25 mouse cellular contexts compared by ENCODE assay signal in the genomic region with DNA sequence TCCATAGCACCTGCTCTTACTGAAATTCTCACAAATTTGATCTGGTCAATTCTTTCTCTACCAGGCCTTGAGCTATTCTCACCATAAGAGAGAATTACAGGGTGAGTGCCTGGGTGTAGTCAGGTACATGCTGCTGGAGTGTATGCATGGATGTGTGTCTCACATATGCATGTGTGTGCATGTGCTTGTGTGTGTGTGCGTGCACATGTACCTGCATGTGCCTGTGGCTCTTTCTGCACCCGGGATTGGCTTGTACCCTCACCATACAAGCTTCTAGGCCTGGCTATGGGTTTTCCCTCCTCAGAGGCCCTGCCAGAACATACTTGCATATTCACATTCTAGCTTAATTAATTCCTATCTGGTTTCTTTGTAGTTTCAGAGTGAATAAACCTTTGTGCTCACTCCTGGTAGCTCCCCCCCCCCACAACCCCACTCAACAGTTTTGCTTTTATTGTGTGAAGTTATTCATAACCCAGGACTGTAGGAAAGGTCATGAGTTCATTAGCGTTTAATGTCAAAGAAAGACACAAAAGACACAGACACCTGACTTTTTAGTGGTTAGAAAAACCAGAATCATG. TPM values are rescaled to one million over a fixed set of nuclear protein-coding genes. Genes with fewer than 3 reads are reported as not detected.
A peak's percentile ranks its signal among the peaks of the same experiment; 100 is the strongest.
DNase-seq lines count a peak whose midpoint lies in the region; ATAC-seq and TF ChIP-seq lines count a peak whose summit lies in the region.
"Had no signal": no experiment of that assay in that cellular context is flagged by ENCODE, and none has a peak within 500 bp of the region (broad histone marks: within the 10 kb centered on the region; RNA-seq: fewer than 3 reads in every experiment).

No protein-coding gene starts in this region.

- no peak for DNase-seq in forebrain, postnatal 0 days
- DNase-seq in liver, postnatal 0 days: no peak
- DNase-seq in liver (no peak), MEL (ENCODE audit: low read depth, low spot score) (no peak)
- DNase-seq in gastrocnemius, postnatal 36 days: no peak
- DNase-seq: adrenal gland, adult 2 months; adrenal gland, postnatal 14 days; cerebellum, adult 18-20 months; cerebellum, adult 9-10 months; cerebellum, postnatal 14 days; gastrocnemius, postnatal 10 days; heart, adult 11 months; heart, postnatal 14 days; heart, postnatal 4 days had no signal

- H3K4me1 ChIP-seq in forebrain, postnatal 0 days (ENCODE audit: insufficient read depth): no peaks in the 10 kb centered on the region
- H3K4me1 ChIP-seq in forebrain, embryonic 16.5 days (replicated peaks; ENCODE audit: control insufficient read depth, insufficient read depth, low read length): no peaks in the 10 kb centered on the region
- H3K4me1 ChIP-seq in liver, postnatal 0 days (ENCODE audit: insufficient read depth): peaks cover 10% of the 10 kb centered on the region; the same call in 1 of the 2 replicates
- peaks cover 2 to 26% of the 10 kb centered on the region in 2 experiments for H3K4me1 ChIP-seq in MEL (ENCODE audit: control insufficient read depth in 1 of 2, insufficient read depth in 2 of 2, low read length in 2 of 2)
- peaks cover 6% of the 10 kb centered on the region for H3K4me1 ChIP-seq in brown adipose tissue, adult 24 weeks (ENCODE audit: control insufficient read depth, insufficient read depth, insufficient read length, low read length)
- H3K4me1 ChIP-seq: heart, embryonic 13.5 days had no signal

- H3K4me2 ChIP-seq in forebrain, postnatal 0 days (ENCODE audit: low read depth): no peak overlapping the region
- H3K4me2 ChIP-seq in forebrain, embryonic 16.5 days (ENCODE audit: low read length): no peak overlapping the region
- H3K4me2 ChIP-seq in liver, postnatal 0 days (ENCODE audit: low read depth, low read length): peak overlapping the region; percentile 56
- H3K4me2 ChIP-seq: forebrain, embryonic 13.5 days; heart, embryonic 13.5 days; hindbrain, embryonic 14.5 days had no signal

- no peak for TF ChIP-seq POLR2A in MEL (IDR thresholded peaks at IDR 0.05; ENCODE audit: control insufficient read depth in 1 of 2, insufficient read depth in 1 of 2, low read depth in 1 of 2, low read length in 2 of 2, poor library complexity in 1 of 2)

- H3K27ac ChIP-seq in forebrain, postnatal 0 days (ENCODE audit: low read depth, low read length): no peak overlapping the region
- no peak overlapping the region for H3K27ac ChIP-seq in forebrain, embryonic 16.5 days (ENCODE audit: low read length)
- no peak overlapping the region for H3K27ac ChIP-seq in liver, postnatal 0 days (ENCODE audit: low read depth)
- H3K27ac ChIP-seq in MEL (ENCODE audit: control insufficient read depth, low read depth, low read length): 0 out of 2 replicates have a peak overlapping the region, but pooled peaks have one; percentile 1
- 0 out of 2 replicates have a peak overlapping the region, but pooled peaks have one; percentile 53 for H3K27ac ChIP-seq in brown adipose tissue, adult 24 weeks (replicated peaks; ENCODE audit: low read depth, low read length)
- H3K27ac ChIP-seq: forebrain, embryonic 10.5 days; forebrain, embryonic 13.5 days; heart, embryonic 13.5 days; hindbrain, embryonic 14.5 days; hindbrain, postnatal 0 days had no signal

- TF ChIP-seq EP300 in liver, postnatal 0 days (IDR thresholded peaks at IDR 0.05; ENCODE audit: low read depth): no peak
- no peak for TF ChIP-seq EP300 in MEL (IDR thresholded peaks at IDR 0.05; ENCODE audit: low read depth in 1 of 2, low read length in 2 of 2)

- H3K9me3 ChIP-seq in forebrain, postnatal 0 days (ENCODE audit: low read length): no peaks in the 10 kb centered on the region
- H3K9me3 ChIP-seq in forebrain, embryonic 16.5 days (ENCODE audit: control insufficient read depth, low read length): no peaks in the 10 kb centered on the region
- H3K9me3 ChIP-seq in liver, postnatal 0 days (ENCODE audit: low read length): no peaks in the 10 kb centered on the region
- no peaks in the 10 kb centered on the region for H3K9me3 ChIP-seq in MEL (replicated peaks; ENCODE audit: insufficient read depth, low read length)
- H3K9me3 ChIP-seq: forebrain, embryonic 10.5 days; forebrain, embryonic 13.5 days; heart, embryonic 13.5 days had no signal

- H3K79me2 ChIP-seq in MEL (ENCODE audit: control insufficient read depth, insufficient read depth, low read length, poor library complexity): peaks cover 7% of the 10 kb centered on the region

- no peaks in the 10 kb centered on the region for H3K36me3 ChIP-seq in forebrain, postnatal 0 days (ENCODE audit: insufficient read depth)
- no peaks in the 10 kb centered on the region for H3K36me3 ChIP-seq in forebrain, embryonic 16.5 days (ENCODE audit: control insufficient read depth, insufficient read depth)
- no peaks in the 10 kb centered on the region for H3K36me3 ChIP-seq in liver, postnatal 0 days (replicated peaks; ENCODE audit: insufficient read depth, low read length)
- H3K36me3 ChIP-seq in MEL (ENCODE audit: control insufficient read depth in 1 of 2, insufficient read depth in 2 of 2, low read length in 2 of 2): peaks cover 0 to 17% of the 10 kb centered on the region in 2 experiments; a peak in 2 of 4 replicates
- H3K36me3 ChIP-seq: forebrain, embryonic 10.5 days; heart, embryonic 13.5 days had no signal

- no peaks in the 10 kb centered on the region; the same call in 1 of the 2 replicates for H3K27me3 ChIP-seq in forebrain, postnatal 0 days (ENCODE audit: insufficient read depth, low read length)
- no peaks in the 10 kb centered on the region for H3K27me3 ChIP-seq in forebrain, embryonic 16.5 days (replicated peaks; ENCODE audit: control insufficient read depth, insufficient read depth, low read length)
- H3K27me3 ChIP-seq in liver, postnatal 0 days (ENCODE audit: insufficient read depth, low read length): no peaks in the 10 kb centered on the region
- H3K27me3 ChIP-seq in MEL (ENCODE audit: control insufficient read depth in 1 of 2, insufficient read depth in 2 of 2, low read length in 2 of 2): no peaks in the 10 kb centered on the region
- H3K27me3 ChIP-seq: forebrain, embryonic 13.5 days had no signal

- no peak for TF ChIP-seq RAD21 in MEL (IDR thresholded peaks at IDR 0.05; ENCODE audit: low read depth, low read length)

- H3K4me3 ChIP-seq in forebrain, postnatal 0 days (ENCODE audit: low read depth, low read length): no peak overlapping the region
- H3K4me3 ChIP-seq in forebrain, embryonic 16.5 days (replicated peaks; ENCODE audit: low read length): no peak overlapping the region
- no peak overlapping the region for H3K4me3 ChIP-seq in liver, postnatal 0 days (ENCODE audit: low read depth, low read length)
- 0 out of 4 replicates have a peak overlapping the region, but pooled peaks of 1 of the 2 experiments have one; percentile 1 for H3K4me3 ChIP-seq in MEL (ENCODE audit: control insufficient read depth in 1 of 2, insufficient read depth in 1 of 2, low read depth in 2 of 2, low read length in 2 of 2)
- H3K4me3 ChIP-seq in brown adipose tissue, adult 24 weeks (ENCODE audit: insufficient read depth, low read depth, low read length): peak overlapping the region; percentile 21
- H3K4me3 ChIP-seq: forebrain, embryonic 10.5 days; forebrain, embryonic 13.5 days; heart, embryonic 13.5 days had no signal

- no peak for TF ChIP-seq CTCF in forebrain, postnatal 0 days (IDR thresholded peaks at IDR 0.05; ENCODE audit: low read depth)
- TF ChIP-seq CTCF in liver, postnatal 0 days (IDR thresholded peaks at IDR 0.05; ENCODE audit: low read depth): no peak
- TF ChIP-seq CTCF in MEL (IDR thresholded peaks at IDR 0.05 in 2 of 3, conservative IDR thresholded peaks at IDR 0.05 in 1 of 3; ENCODE audit: control insufficient read depth in 1 of 3, insufficient read depth in 1 of 3, low read depth in 2 of 3, low read length in 3 of 3, poor library complexity in 1 of 3, severe bottlenecking in 1 of 3): no peak

- intact Hi-C loops in gastrocnemius, postnatal 36 days (cut with DNase I): no loop called here

- peak; percentile 45; the same call in 1 of the 2 replicates for ATAC-seq in forebrain, postnatal 0 days
- no peak for ATAC-seq in forebrain, embryonic 16.5 days
- no peak for ATAC-seq in liver, postnatal 0 days
- ATAC-seq in frontal cortex, adult (ENCODE audit: low TSS enrichment): no peak
- ATAC-seq: forebrain, embryonic 13.5 days; hindbrain, postnatal 0 days; inflammation-experienced regulatory T-cells, adult 6 months; intestine, embryonic 16.5 days; Patski had no signal

- no peak overlapping the region for H3K9ac ChIP-seq in forebrain, postnatal 0 days
- H3K9ac ChIP-seq in forebrain, embryonic 16.5 days (replicated peaks; ENCODE audit: low read depth, low read length): no peak overlapping the region
- no peak overlapping the region for H3K9ac ChIP-seq in liver, postnatal 0 days (replicated peaks)
- H3K9ac ChIP-seq in MEL (ENCODE audit: control insufficient read depth, low read depth, low read length, poor library complexity, severe bottlenecking): peak overlapping the region; percentile 9
- H3K9ac ChIP-seq: forebrain, embryonic 13.5 days; heart, embryonic 13.5 days; hindbrain, embryonic 14.5 days had no signal

- WGBS in forebrain, postnatal 0 days: 47% methylated on average over 3 of the region's 3 CpGs
- WGBS in forebrain, embryonic 16.5 days: 61% methylated on average over 3 of the region's 3 CpGs
- 78% methylated on average over 3 of the region's 3 CpGs for WGBS in liver, postnatal 0 days (ENCODE audit: insufficient replicate concordance)

RNA-seq across cellular contexts. Expression of gene Csf2rb, which starts 3.1 kb away (rescaled TPM):
- total RNA-seq in forebrain, postnatal 0 days (2014; rRNA removed): 0.77 and 1.00 TPM in 2 replicates
- 0.62 and 0.74 TPM in 2 replicates for polyA plus RNA-seq in forebrain, postnatal 0 days (2015; fragmentation: Nextera tagmentation; extraction: Ambion mirVana)
- 0.27 and 0.65 TPM in 2 replicates for polyA plus RNA-seq in forebrain, embryonic 16.5 days (2015; fragmentation: Nextera tagmentation; extraction: Ambion mirVana)
- polyA plus RNA-seq in liver, postnatal 0 days (2015; fragmentation: Nextera tagmentation; extraction: Ambion mirVana): 8.9 and 9.6 TPM in 2 replicates
- 2.4 and 3.2 TPM in 2 replicates for total RNA-seq in MEL (2012; rRNA removed)
- 10 to 100 TPM in 1 of 2 experiments, not detected in 1; 10.1 TPM for polyA plus RNA-seq in MEL (2012; ENCODE audit: insufficient read depth in 1 of 2, insufficient read length in 2 of 2, low read depth in 1 of 2, low replicate concordance in 2 of 2, missing spikeins in 1 of 2)
- polyA plus RNA-seq in brown adipose tissue, adult 24 weeks (2012; ENCODE audit: insufficient read depth, insufficient read length, missing spikeins): 3.1 and 4.1 TPM in 2 replicates
- 1 to 10 TPM in 1 of 2 experiments, under 1 TPM in 1; 0.69 to 1.2 TPM for total RNA-seq in gastrocnemius, postnatal 36 days (2021)

RNA-seq across cellular contexts. Expression of gene Csf2rb2, which starts 23.1 kb away (rescaled TPM):
- total RNA-seq in forebrain, postnatal 0 days (2014; rRNA removed): 0.43 and 1.2 TPM in 2 replicates
- polyA plus RNA-seq in forebrain, postnatal 0 days (2015; fragmentation: Nextera tagmentation; extraction: Ambion mirVana): 0.13 and 0.16 TPM in 2 replicates
- 0.06 and 0.15 TPM in 2 replicates for polyA plus RNA-seq in forebrain, embryonic 16.5 days (2015; fragmentation: Nextera tagmentation; extraction: Ambion mirVana)
- polyA plus RNA-seq in liver, postnatal 0 days (2015; fragmentation: Nextera tagmentation; extraction: Ambion mirVana): 2.2 and 2.6 TPM in 2 replicates
- 0.33 and 0.54 TPM in 2 replicates for total RNA-seq in MEL (2012; rRNA removed)
- 1 to 10 TPM in 1 of 2 experiments, not detected in 1; 1.8 TPM for polyA plus RNA-seq in MEL (2012; ENCODE audit: insufficient read depth in 1 of 2, insufficient read length in 2 of 2, low read depth in 1 of 2, low replicate concordance in 2 of 2, missing spikeins in 1 of 2)
- polyA plus RNA-seq in brown adipose tissue, adult 24 weeks (2012; ENCODE audit: insufficient read depth, insufficient read length, missing spikeins): 0.67 and 2.0 TPM in 2 replicates
- under 1 TPM; 0.31 to 0.44 TPM for total RNA-seq in gastrocnemius, postnatal 36 days (2021)

Comparison
In these comparisons a context has a peak if more than half of its experiments do, and no peak if none do; other contexts are left out.
1. H3K27ac ChIP-seq: peak in MEL (single experiment) and brown adipose tissue, adult 24 weeks (single experiment); none in forebrain, postnatal 0 days (single experiment), forebrain, embryonic 16.5 days (single experiment) and liver, postnatal 0 days (single experiment).